Comparison of ENCODE assay signal across 9 mouse cellular contexts in the genomic region with DNA sequence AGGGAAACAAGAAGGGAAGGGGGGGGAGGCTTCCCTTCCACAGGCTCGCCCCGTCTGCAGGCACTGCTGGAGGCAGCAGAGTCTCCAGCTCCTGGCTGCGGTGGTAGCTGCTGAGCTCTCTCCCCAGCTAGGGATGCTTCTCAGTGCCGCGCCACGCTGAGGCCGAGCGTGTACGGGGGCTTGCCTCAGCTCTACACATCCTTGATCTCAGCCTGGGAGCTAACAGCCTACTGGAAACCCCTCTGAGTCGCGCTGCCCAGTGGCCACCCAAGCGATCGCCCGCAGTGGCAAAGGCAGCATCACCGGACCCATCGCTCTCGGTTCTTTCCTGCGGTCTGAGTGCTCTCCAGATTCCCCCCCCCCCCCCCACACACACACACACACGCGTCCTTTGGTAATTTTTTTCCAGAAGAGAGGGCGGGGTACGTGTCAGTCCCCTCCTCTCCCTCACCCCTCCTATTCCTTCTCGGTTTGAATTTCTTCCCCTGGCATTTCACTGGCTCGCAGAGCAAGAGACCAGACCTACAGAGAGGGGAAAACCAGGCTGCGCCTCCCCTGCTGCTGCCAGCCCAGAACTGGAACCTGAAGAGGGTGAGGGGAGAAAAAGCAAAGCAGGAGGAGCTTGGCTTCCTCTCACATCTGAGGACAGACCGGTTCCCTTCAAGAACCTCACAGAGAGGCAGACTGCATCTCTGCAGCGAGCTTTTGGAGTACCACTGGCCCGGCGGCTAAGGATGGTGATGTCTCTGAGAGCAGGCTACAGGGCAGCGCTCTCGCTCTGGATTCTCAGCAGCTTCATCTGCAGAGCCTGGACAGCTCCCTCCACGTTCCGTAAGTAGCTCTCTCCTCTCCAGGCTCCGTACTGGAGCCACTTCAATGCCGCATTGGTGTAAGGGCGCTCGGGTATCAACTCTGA. TPM values are rescaled to one million over a fixed set of nuclear protein-coding genes. Genes with fewer than 3 reads are reported as not detected.
DNase-seq lines count a peak whose midpoint lies in the region; ATAC-seq lines count a peak whose summit lies in the region.
"Had no signal": no experiment of that assay in that cellular context is flagged by ENCODE, and none has a peak within 500 bp of the region (broad histone marks: within the 10 kb centered on the region; RNA-seq: fewer than 3 reads in every experiment).

No protein-coding gene starts in this region.

- H3K27ac ChIP-seq in forebrain, embryonic 11.5 days (ENCODE audit: low read depth, low read length): no peak overlapping the region
- peak overlapping the region; percentile 93 for H3K27ac ChIP-seq in midbrain, embryonic 16.5 days (ENCODE audit: low read length)
- H3K27ac ChIP-seq: liver, embryonic 13.5 days had no signal

- H3K36me3 ChIP-seq in forebrain, embryonic 11.5 days (ENCODE audit: control insufficient read depth, insufficient read depth, low read length): no peaks in the 10 kb centered on the region
- no peaks in the 10 kb centered on the region for H3K36me3 ChIP-seq in midbrain, embryonic 16.5 days (ENCODE audit: control insufficient read depth, insufficient read depth, low read length)
- H3K36me3 ChIP-seq: liver, embryonic 13.5 days had no signal

- H3K4me2 ChIP-seq in forebrain, embryonic 11.5 days (ENCODE audit: low read depth, low read length, severe bottlenecking): peak overlapping the region; percentile 61
- H3K4me2 ChIP-seq in midbrain, embryonic 16.5 days (ENCODE audit: low read length): peak overlapping the region; percentile 64
- H3K4me2 ChIP-seq: liver, embryonic 13.5 days had no signal

- peak; percentile 73 for DNase-seq in ES-CJ7 (ENCODE audit: low read depth, low spot score)
- DNase-seq in brain, adult 2 months (ENCODE audit: low read depth, low spot score): peak; percentile 96
- DNase-seq in forebrain, embryonic 11.5 days (ENCODE audit: low spot score): peak; percentile 65
- peak; percentile 60 for DNase-seq in layer of hippocampus, adult 9-11 months
- no peak for DNase-seq in thymus, postnatal 0 days (ENCODE audit: low spot score)
- DNase-seq in heart, adult 8-10 months (ENCODE audit: low spot score): no peak
- DNase-seq: liver, embryonic 13.5 days had no signal

- H3K27me3 ChIP-seq in forebrain, embryonic 11.5 days (ENCODE audit: control insufficient read depth, insufficient read depth, low read length): no peaks in the 10 kb centered on the region; the same call in 1 of the 2 replicates
- H3K27me3 ChIP-seq in midbrain, embryonic 16.5 days (ENCODE audit: control insufficient read depth, insufficient read depth, low read depth, low read length): no peaks in the 10 kb centered on the region

- H3K9me3 ChIP-seq in forebrain, embryonic 11.5 days (ENCODE audit: control insufficient read depth, low read length): no peaks in the 10 kb centered on the region
- H3K9me3 ChIP-seq in midbrain, embryonic 16.5 days (replicated peaks; ENCODE audit: control insufficient read depth, low read length, poor library complexity, severe bottlenecking): no peaks in the 10 kb centered on the region
- H3K9me3 ChIP-seq: liver, embryonic 13.5 days had no signal

- peak overlapping the region; percentile 34 for H3K4me3 ChIP-seq in forebrain, embryonic 11.5 days (ENCODE audit: low read depth, low read length)
- peak overlapping the region; percentile 64 for H3K4me3 ChIP-seq in midbrain, embryonic 16.5 days (ENCODE audit: low read depth, low read length)
- H3K4me3 ChIP-seq: liver, embryonic 13.5 days had no signal

- peak overlapping the region; percentile 35 for H3K9ac ChIP-seq in forebrain, embryonic 11.5 days (ENCODE audit: low read length)
- H3K9ac ChIP-seq in midbrain, embryonic 16.5 days (ENCODE audit: low read depth, low read length): peak overlapping the region; percentile 82
- H3K9ac ChIP-seq: liver, embryonic 13.5 days had no signal

- peak; percentile 86 for ATAC-seq in forebrain, embryonic 11.5 days (replicated peaks; ENCODE audit: low FRiP score)
- peak; percentile 94 for ATAC-seq in midbrain, embryonic 16.5 days
- no peak for ATAC-seq in monocyte, adult 5-6 weeks (replicated peaks; ENCODE audit: insufficient number of reproducible peaks, low FRiP score, low TSS enrichment, poor library complexity, severe bottlenecking)

- 2% methylated on average over 34 of the region's 37 CpGs for WGBS in forebrain, embryonic 11.5 days
- WGBS in midbrain, embryonic 16.5 days: under 1% methylated on average over 36 of the region's 37 CpGs

- H3K4me1 ChIP-seq in forebrain, embryonic 11.5 days (replicated peaks; ENCODE audit: control insufficient read depth, insufficient read depth, low read length): no peaks in the 10 kb centered on the region
- peaks cover 6% of the 10 kb centered on the region for H3K4me1 ChIP-seq in midbrain, embryonic 16.5 days (ENCODE audit: control insufficient read depth, insufficient read depth, low read length)
- H3K4me1 ChIP-seq: liver, embryonic 13.5 days had no signal

RNA-seq across cellular contexts. Expression of gene Cntnap2, which starts 0.7 kb away (rescaled TPM):
- 69.6 and 72.1 TPM in 2 replicates for polyA plus RNA-seq in forebrain, embryonic 11.5 days (2014; fragmentation: Nextera tagmentation; extraction: Ambion mirVana)
- polyA plus RNA-seq in midbrain, embryonic 16.5 days (2015; fragmentation: Nextera tagmentation; extraction: Ambion mirVana): 63.5 and 66.4 TPM in 2 replicates
- not detected in 3 replicates for total RNA-seq in monocyte, adult 5-6 weeks (2017)
- 0.39 and 0.48 TPM in 2 replicates for polyA plus RNA-seq in thymus, postnatal 0 days (2015; fragmentation: Nextera tagmentation; extraction: Ambion mirVana)
- total RNA-seq in heart, adult 8-10 months (2022): not detected

Comparison
In these comparisons a context has a peak if more than half of its experiments do, and no peak if none do; other contexts are left out.
1. DNase-seq: peak in ES-CJ7 (single experiment), brain, adult 2 months (single experiment), forebrain, embryonic 11.5 days (single experiment) and layer of hippocampus, adult 9-11 months (single experiment); none in thymus, postnatal 0 days (single experiment) and heart, adult 8-10 months (single experiment).
2. RNA of gene Cntnap2, which starts 0.7 kb away (polyA plus RNA-seq): 69.6 to 72.1 TPM in forebrain, embryonic 11.5 days and 63.5 to 66.4 TPM in midbrain, embryonic 16.5 days; 0.39 to 0.48 TPM in thymus, postnatal 0 days; every median in the first group is over 10 times any median in the second.